Mouse (Mus musculus) lung, embryonic 15.5 days (tissue): ENCODE results near the gene Ints1. TPM values are rescaled to one million over a fixed set of nuclear protein-coding genes. Genes with fewer than 3 reads are reported as not detected.

Experiments
- ATAC-seq: fragments of 200-750 bp; cut with Nextera tagmentation; 2 replicates; pipeline ENCODE4 v1.8.0; 2017; ENCODE audit warnings: moderate number of reproducible peaks, borderline replicate concordance; ENCODE audit not compliant: low FRiP score, low TSS enrichment; ENCODE audit errors: extremely low read depth
- H3K27ac ChIP-seq: fragments of 300-500 bp; sonication (generic); 2 replicates; pipeline ENCODE4 v1.5.1; 2015; ENCODE audit warnings: moderate library complexity, mild to moderate bottlenecking, inconsistent platforms
- H3K27me3 ChIP-seq: fragments of 300-500 bp; sonication (generic); 2 replicates; pipeline ENCODE4 v1.6.1; 2015; ENCODE audit warnings: inconsistent platforms
- H3K36me3 ChIP-seq: fragments of 300-500 bp; sonication (generic); 2 replicates; pipeline ENCODE4 v1.6.1; 2015; ENCODE audit warnings: inconsistent platforms
- H3K4me1 ChIP-seq: fragments of 300-500 bp; sonication (generic); 2 replicates; pipeline ENCODE4 v1.6.1; 2015; ENCODE audit warnings: inconsistent platforms
- H3K4me2 ChIP-seq: fragments of 300-500 bp; sonication (generic); 2 replicates; pipeline ENCODE4 v1.6.1; 2015; ENCODE audit warnings: inconsistent platforms, mild to moderate bottlenecking, moderate library complexity
- H3K4me3 ChIP-seq: fragments of 300-500 bp; sonication (generic); 2 replicates; pipeline ENCODE4 v1.5.1; 2015; ENCODE audit warnings: mild to moderate bottlenecking, inconsistent platforms
- H3K9ac ChIP-seq: fragments of 300-500 bp; sonication (generic); 2 replicates; pipeline ENCODE4 v1.6.1; 2015; ENCODE audit warnings: inconsistent platforms
- H3K9me3 ChIP-seq: fragments of 300-500 bp; sonication (generic); 2 replicates; pipeline ENCODE4 v1.6.1; 2016; ENCODE audit warnings: inconsistent platforms
- WGBS: fragments of 180-500 bp; shearing (Covaris S2); methylation state at CpG from one replicate; pipeline ENCODE4 v1.1.7; 2015; 5-methylcytosine and 5-hydroxymethylcytosine counted together
- polyA plus RNA-seq: library from polyadenylated mRNA; unstranded; fragments of >200 nt; fragmentation: Nextera tagmentation; extraction: Ambion mirVana; gene quantifications from 2 replicates; pipeline ENCODE4 v1.2.1, GENCODE M21; 2015

Gene Ints1
- polyA plus RNA-seq, 1 experiment from 2014 or later: 22.8 TPM

DNA sequence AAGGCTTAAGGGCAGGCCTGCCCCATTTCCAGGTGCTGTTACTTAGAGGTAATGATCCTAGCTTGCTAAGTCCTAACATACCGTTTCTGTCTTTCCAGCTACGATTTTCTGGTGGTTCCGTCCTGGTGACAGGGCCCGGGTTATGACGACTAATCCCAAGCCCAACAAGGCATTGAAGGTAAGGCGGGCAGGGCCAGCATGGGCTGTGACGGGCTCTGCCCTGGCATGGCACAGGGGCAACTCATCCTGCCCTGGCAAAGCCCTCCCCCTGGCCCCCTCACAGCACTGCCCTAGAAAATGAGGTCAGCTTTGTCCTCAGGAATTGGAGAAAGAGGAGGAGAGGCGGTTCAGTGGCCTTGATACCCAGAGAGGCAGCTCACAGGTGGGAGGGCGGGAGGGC, 23.6 kb upstream of the Ints1 start:
- ATAC-seq: no peak
- Histone ChIP-seq H3K4me3 (no peak overlapping the region), H3K27ac (no peak overlapping the region), H3K36me3 (peaks cover 21% of the 10 kb centered on the region), H3K9me3 (no peaks in the 10 kb centered on the region), H3K4me1 (peaks cover 59% of the 10 kb centered on the region), H3K4me2 (no peak overlapping the region), H3K27me3 (no peaks in the 10 kb centered on the region), H3K9ac (no peak overlapping the region)
- WGBS: 91% methylated on average over 9 of the region's 9 CpGs

DNA sequence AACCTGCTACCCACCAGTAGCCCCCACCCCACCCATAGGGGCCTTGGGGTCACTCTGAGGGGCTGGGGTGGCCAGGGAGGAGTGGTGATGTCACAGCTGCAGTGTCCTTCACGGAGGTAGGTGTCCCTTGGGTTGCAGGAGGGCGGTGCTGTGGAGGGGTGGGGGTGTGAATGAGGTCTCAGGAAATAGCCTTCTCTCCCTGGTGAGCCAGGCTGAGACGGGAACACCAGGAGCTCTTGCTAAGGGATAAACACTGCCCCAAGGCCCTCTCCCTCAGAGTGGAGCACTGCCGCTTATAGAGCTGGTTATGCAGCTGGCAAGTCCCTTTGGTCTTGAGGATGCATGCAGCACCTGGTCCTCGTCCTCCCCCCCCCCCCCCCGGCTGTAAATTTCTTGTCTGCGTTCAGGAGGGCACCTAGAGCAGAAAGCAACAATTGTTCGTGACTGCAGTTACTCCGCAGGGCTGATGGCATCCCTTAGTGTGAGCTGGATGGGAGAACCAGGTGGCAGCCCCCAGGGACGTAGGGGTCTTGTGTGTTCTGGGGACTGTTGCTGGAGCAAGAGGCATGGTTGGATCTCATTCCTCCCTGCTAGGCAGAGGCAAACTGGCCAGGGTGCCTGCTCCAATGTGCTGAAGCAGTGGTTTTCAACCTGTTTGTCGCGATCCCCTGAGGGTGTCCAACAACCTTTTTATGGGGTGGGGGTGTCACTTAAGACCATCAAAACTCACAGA, 22.9 kb upstream of the Ints1 start:
- H3K9me3 ChIP-seq: no peaks in the 10 kb centered on the region
- H3K4me3 ChIP-seq: 0 out of 2 replicates have a peak overlapping the region, but pooled peaks have one; percentile 8
- WGBS: 39% methylated on average over 11 of the region's 12 CpGs
- peaks cover 21% of the 10 kb centered on the region for H3K36me3 ChIP-seq
- H3K27me3 ChIP-seq: no peaks in the 10 kb centered on the region
- peak overlapping the region; percentile 46 for H3K4me2 ChIP-seq
- H3K4me1 ChIP-seq: peaks cover 59% of the 10 kb centered on the region
- peak overlapping the region; percentile 15; the same call in 1 of the 2 replicates for H3K9ac ChIP-seq
- no peak; the same call in 1 of the 2 replicates for ATAC-seq
- H3K27ac ChIP-seq: peak overlapping the region; percentile 89

DNA sequence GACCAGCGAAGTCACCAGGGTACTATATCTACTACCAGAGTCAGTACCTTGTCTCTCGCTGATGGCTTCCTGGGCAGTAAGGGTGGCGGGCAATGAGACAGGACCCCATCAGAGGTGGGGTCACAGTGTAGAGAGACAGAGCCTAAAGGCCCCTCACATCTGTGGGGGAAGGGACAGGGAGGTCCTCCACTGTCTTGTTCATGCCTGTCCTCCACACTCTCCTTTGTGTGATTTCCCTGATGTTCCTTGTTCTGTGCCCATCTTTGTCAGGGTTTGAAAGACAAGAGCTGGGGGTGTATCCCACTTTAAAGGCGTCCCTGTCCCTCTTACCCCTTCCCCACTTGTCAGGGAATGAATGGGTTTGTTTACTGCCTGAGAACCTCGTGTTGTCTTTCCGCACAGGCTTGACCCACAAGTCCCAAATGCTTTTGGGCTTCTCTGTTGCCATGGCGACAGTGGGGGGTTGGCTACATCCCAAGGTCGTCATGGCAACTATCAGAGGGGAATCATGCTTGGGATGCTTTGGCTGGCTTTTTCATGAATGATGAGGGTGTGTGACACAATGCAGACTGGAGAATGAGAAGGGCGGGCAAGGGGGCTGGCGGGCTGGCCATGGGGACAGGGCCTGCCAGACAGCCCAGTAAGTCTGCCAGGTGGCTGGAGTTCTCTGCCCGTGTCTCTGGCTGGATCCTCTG, 22.1 kb upstream of the Ints1 start:
- no peaks in the 10 kb centered on the region for H3K27me3 ChIP-seq
- peak; percentile 69 for ATAC-seq
- peak overlapping the region; percentile 89 for H3K27ac ChIP-seq
- 20% methylated on average over 11 of the region's 11 CpGs for WGBS
- H3K4me2 ChIP-seq: peak overlapping the region; percentile 46
- peak overlapping the region; percentile 15; the same call in 1 of the 2 replicates for H3K9ac ChIP-seq
- H3K36me3 ChIP-seq: peaks cover 21% of the 10 kb centered on the region
- H3K4me1 ChIP-seq: peaks cover 65% of the 10 kb centered on the region
- H3K9me3 ChIP-seq: no peaks in the 10 kb centered on the region
- H3K4me3 ChIP-seq: peak overlapping the region; percentile 8; the same call in 1 of the 2 replicates

DNA sequence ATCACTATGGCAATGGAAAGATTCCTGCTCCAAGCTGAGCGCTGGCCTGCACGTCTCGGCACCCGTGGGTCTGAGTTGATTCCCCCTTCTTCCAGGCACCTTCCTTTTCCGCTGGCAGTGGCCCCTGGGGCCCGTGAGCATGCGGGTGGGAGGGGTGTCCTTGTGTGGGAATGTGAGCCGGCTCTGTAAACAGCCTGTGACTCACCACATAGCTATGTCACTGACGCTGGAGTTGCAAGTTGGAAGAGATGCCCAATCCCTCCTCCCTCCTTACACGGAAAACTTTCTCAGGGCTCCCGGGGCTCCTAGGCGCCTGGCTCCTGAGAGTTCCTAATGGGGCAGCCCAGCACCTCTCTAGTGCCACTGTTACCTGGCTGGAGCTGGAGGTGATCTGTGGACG, 21.4 kb upstream of the Ints1 start:
- Histone ChIP-seq H3K27ac (peak overlapping the region; percentile 89), H3K4me1 (peaks cover 72% of the 10 kb centered on the region), H3K4me3 (peak overlapping the region; percentile 1; the same call in 1 of the 2 replicates), H3K4me2 (peak overlapping the region; percentile 46), H3K9me3 (no peaks in the 10 kb centered on the region), H3K27me3 (no peaks in the 10 kb centered on the region), H3K36me3 (peaks cover 21% of the 10 kb centered on the region), H3K9ac (0 out of 2 replicates have a peak overlapping the region, but pooled peaks have one; percentile 11)
- 2% methylated on average over 13 of the region's 13 CpGs for WGBS
- peak; percentile 80 for ATAC-seq

DNA sequence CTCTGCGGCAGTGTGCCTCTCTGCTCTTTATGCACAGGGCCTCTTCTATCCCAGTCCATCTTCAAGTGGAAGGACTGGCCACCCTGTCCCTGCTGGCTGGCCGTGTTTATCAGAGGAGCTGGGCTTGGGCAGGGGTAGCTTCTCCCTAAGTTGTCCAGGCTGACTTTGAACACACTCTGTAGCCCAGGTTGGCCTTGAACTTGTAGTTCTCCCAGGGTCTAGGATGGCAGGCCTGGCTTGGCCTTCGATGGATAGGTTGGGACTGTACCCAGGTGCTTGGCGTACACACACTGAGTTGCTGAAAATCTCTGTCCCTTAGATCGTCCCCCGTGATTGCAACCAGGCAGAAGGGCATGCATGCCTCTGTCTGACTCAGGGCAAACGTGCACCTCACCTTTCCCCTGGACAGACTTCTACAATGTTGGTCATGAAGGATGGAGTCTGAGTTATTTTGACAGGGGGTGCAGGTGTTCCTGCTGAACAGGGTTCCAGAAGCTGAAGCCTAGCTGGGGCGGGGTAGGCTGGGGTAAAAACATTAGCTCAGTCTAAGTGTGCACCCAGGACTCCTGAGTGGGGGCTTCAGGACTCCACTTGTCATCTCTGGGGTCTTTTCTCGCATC, 20.6 kb upstream of the Ints1 start:
- no peak for ATAC-seq
- Histone ChIP-seq H3K4me2 (peak overlapping the region; percentile 46; the same call in 1 of the 2 replicates), H3K4me3 (no peak overlapping the region), H3K27me3 (no peaks in the 10 kb centered on the region), H3K27ac (peak overlapping the region; percentile 89; the same call in 1 of the 2 replicates), H3K9ac (no peak overlapping the region), H3K4me1 (peaks cover 75% of the 10 kb centered on the region), H3K36me3 (peaks cover 18% of the 10 kb centered on the region), H3K9me3 (no peaks in the 10 kb centered on the region)
- 56% methylated on average over 9 of the region's 9 CpGs for WGBS

DNA sequence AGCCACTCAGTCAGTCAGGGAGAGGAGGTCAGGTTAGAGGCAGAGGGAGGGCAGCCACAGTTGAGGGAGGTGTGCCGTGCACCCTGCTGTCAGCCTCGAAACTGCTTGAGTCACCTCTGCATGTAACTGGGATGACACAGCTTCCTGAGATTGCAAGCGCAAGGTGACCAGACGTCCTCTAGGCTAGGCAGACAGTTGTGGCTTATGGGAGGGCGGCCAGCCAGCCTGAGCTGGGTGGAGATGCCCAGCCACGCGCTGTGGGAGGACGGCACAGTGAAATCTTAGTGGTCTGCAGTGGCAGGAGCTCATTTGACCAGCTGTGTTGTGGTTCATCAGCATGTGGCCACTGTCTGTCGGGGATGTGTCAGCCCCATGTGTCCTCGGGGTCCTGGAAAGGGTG, 19.5 kb upstream of the Ints1 start:
- ATAC-seq: no peak
- Histone ChIP-seq H3K36me3 (peaks cover 6% of the 10 kb centered on the region; the same call in 1 of the 2 replicates), H3K9ac (no peak overlapping the region), H3K27ac (no peak overlapping the region), H3K4me2 (no peak overlapping the region), H3K4me3 (no peak overlapping the region), H3K27me3 (no peaks in the 10 kb centered on the region), H3K9me3 (no peaks in the 10 kb centered on the region), H3K4me1 (peaks cover 78% of the 10 kb centered on the region)
- 55% methylated on average over 10 of the region's 10 CpGs for WGBS

DNA sequence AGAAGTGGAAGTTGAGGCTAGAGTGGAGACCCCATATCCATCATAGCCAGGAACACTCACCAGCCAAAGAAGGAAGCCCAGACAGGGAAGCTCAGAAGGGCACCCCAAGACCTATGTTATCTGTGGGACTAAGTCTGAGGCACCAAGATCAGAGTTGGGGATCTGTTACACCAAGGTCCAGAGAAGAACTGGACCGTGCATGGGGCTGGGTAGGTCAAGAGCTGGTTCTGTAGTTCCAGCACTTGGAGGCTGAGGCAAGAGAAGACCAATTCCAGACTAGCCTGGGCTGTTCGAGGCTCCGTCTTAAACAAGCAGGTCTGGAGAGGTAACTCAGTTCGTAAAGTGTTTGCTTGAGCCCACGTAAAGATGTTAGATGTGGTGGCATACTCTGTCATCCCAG, 18.7 kb upstream of the Ints1 start:
- no peak for ATAC-seq
- no peak overlapping the region for H3K27ac ChIP-seq
- WGBS: 77% methylated on average over 5 of the region's 5 CpGs
- H3K4me1 ChIP-seq: peaks cover 78% of the 10 kb centered on the region
- no peaks in the 10 kb centered on the region for H3K27me3 ChIP-seq
- H3K9me3 ChIP-seq: no peaks in the 10 kb centered on the region
- no peak overlapping the region for H3K9ac ChIP-seq
- no peaks in the 10 kb centered on the region for H3K36me3 ChIP-seq
- 0 out of 2 replicates have a peak overlapping the region, but pooled peaks have one; percentile 96 for H3K4me2 ChIP-seq
- H3K4me3 ChIP-seq: 0 out of 2 replicates have a peak overlapping the region, but pooled peaks have one; percentile 8

DNA sequence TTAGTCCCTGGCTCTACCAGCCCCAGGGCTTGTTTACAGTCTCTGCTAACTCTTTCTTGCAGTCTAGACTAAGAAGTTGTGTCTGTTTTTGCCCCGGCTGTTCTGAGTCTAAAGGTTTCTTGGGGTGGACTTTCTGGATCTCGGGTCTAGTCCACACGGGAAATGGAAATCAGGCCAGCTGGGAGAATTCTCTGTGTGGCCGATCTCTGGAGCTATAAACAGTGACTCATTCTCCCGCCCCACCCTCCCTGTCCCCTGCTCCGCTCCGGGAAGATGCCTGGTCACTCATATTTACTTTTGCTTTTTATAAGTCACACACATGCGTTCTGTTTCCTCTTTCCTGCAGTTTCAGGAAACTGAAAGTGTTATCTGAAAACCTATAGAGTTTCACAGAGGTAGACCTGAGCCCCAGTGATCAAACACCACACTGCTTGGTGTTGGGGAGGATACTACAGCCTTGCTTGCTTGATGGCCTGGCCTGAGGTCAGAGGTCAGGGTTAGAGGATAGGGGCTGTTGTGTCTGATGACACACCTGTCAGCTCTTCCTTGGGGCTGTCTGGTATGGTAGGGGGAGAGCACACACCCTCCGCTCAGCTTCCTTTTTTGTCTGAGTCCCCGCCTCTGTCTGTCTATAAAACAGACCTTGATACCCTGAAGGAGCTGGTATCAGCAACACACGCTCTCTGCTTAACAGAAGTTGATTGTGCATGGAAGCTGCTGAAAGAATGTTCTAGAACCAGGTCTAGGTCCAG, 18.0 kb upstream of the Ints1 start:
- H3K27ac ChIP-seq: peak overlapping the region; percentile 68
- no peaks in the 10 kb centered on the region for H3K36me3 ChIP-seq
- no peak for ATAC-seq
- peak overlapping the region; percentile 96 for H3K4me2 ChIP-seq
- H3K9ac ChIP-seq: 0 out of 2 replicates have a peak overlapping the region, but pooled peaks have one; percentile 2
- H3K9me3 ChIP-seq: no peaks in the 10 kb centered on the region
- H3K4me1 ChIP-seq: peaks cover 72% of the 10 kb centered on the region
- 25% methylated on average over 11 of the region's 11 CpGs for WGBS
- H3K27me3 ChIP-seq: no peaks in the 10 kb centered on the region
- peak overlapping the region; percentile 92 for H3K4me3 ChIP-seq

DNA sequence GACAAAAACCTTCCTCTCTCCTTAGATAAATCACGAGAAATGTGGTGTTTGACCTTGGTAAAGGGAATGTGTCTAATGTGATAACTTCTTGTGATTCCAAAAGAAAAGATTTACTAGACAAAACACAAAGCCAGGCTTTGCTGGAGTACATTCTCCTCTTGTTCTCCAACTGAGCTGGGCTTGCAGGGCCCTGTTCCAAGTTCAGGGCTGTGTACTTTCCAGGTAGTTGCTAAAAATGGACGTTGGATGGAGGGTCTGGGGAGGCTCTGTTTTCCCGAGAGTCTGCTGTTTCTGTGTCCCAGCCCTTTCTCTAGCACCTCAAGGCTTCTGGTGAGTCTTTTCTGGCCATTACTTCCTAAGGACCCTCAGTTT, 17.5 kb upstream of the Ints1 start:
- H3K27ac ChIP-seq: peak overlapping the region; percentile 68
- H3K4me2 ChIP-seq: peak overlapping the region; percentile 96
- no peaks in the 10 kb centered on the region for H3K36me3 ChIP-seq
- H3K9me3 ChIP-seq: no peaks in the 10 kb centered on the region
- H3K4me1 ChIP-seq: peaks cover 66% of the 10 kb centered on the region
- H3K9ac ChIP-seq: 0 out of 2 replicates have a peak overlapping the region, but pooled peaks have one; percentile 2
- H3K27me3 ChIP-seq: no peaks in the 10 kb centered on the region
- peak overlapping the region; percentile 92 for H3K4me3 ChIP-seq
- ATAC-seq: no peak
- WGBS: 24% methylated on average over 3 of the region's 3 CpGs

DNA sequence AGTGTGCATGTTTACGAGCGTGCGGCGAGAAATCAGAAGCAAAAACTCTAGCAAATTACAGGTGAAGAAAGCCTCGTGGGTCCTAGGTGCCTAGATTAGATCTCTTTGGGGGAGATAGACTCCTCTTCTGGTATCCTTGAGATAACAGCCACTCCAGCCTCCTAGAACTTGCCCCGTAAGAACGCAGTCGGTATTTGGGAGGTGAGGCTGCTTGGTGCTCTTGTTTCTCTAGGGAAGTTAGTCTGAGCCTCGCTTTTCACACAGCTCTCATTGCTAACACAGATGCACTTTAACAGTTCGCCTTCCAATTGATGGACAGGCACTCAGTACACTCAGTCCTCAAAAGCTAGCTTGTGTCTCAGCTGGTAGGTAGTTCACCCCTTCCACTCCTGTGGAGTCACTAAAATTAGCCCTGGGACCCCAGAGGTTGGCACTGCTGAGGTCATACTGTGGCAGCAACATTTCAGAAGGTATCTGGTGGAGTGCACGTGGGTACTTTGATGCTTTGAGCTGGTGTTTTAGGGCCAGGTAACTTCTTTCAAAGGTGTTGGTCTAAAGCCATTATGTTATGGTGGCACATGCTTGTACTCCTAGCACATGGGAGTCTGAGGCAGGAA, 16.8 kb upstream of the Ints1 start:
- peak overlapping the region; percentile 75; the same call in 1 of the 2 replicates for H3K27ac ChIP-seq
- no peak for ATAC-seq
- peaks cover 60% of the 10 kb centered on the region for H3K4me1 ChIP-seq

More for the DNA sequence above, 16.8 kb upstream of the Ints1 start:
- no peaks in the 10 kb centered on the region for H3K9me3 ChIP-seq
- no peaks in the 10 kb centered on the region for H3K36me3 ChIP-seq
- peak overlapping the region; percentile 96 for H3K4me2 ChIP-seq
- no peaks in the 10 kb centered on the region for H3K27me3 ChIP-seq
- H3K9ac ChIP-seq: peak overlapping the region; percentile 73
- H3K4me3 ChIP-seq: peak overlapping the region; percentile 92
- WGBS: 12% methylated on average over 11 of the region's 11 CpGs
